Mouse (Mus musculus) hindbrain, embryonic 11.5 days (tissue): Measurements from ENCODE around the gene Ncoa7. TPM values are rescaled to one million over a fixed set of nuclear protein-coding genes. Genes with fewer than 3 reads are reported as not detected.

Experiments used
- ATAC-seq: fragments of 200-750 bp; cut with Nextera tagmentation; 2 replicates; pipeline ENCODE4 v1.8.0; 2017; ENCODE audit warnings: mild to moderate bottlenecking, moderate TSS enrichment, moderate library complexity; ENCODE audit not compliant: low FRiP score
- DNase-seq: peaks from one replicate; pipeline ENCODE4 v3.0.0-alpha.2; 2015; ENCODE audit warnings: low spot score
- H3K27ac ChIP-seq: fragments of 300-500 bp; sonication (generic); 2 replicates; pipeline ENCODE4 v1.5.1; 2014; ENCODE audit warnings: mild to moderate bottlenecking, low read depth, low read length
- H3K27me3 ChIP-seq: fragments of 300-500 bp; sonication (generic); 2 replicates; pipeline ENCODE4 v1.6.1; 2014; ENCODE audit warnings: mild to moderate bottlenecking, low read length, moderate library complexity, mixed read lengths; ENCODE audit not compliant: control insufficient read depth, insufficient read depth
- H3K36me3 ChIP-seq: fragments of 300-500 bp; sonication (generic); 2 replicates; pipeline ENCODE4 v1.6.1; 2014; ENCODE audit warnings: mild to moderate bottlenecking, low read length, moderate library complexity, mixed read lengths; ENCODE audit not compliant: control insufficient read depth, insufficient read depth
- H3K4me1 ChIP-seq: fragments of 300-500 bp; sonication (generic); replicated peaks from 2 replicates; pipeline ENCODE4 v1.6.1; 2014; ENCODE audit warnings: low read length, mixed read lengths; ENCODE audit not compliant: control insufficient read depth, insufficient read depth
- H3K4me2 ChIP-seq: fragments of 300-500 bp; sonication (generic); replicated peaks from 2 replicates; pipeline ENCODE4 v1.6.1; 2014; ENCODE audit warnings: mild to moderate bottlenecking, low read depth, low read length
- H3K4me3 ChIP-seq: fragments of 300-500 bp; sonication (generic); 2 replicates; pipeline ENCODE4 v1.5.1; 2014; ENCODE audit warnings: low read depth, low read length
- H3K9ac ChIP-seq: fragments of 300-500 bp; sonication (generic); 2 replicates; pipeline ENCODE4 v1.6.1; 2014; ENCODE audit warnings: low read depth, low read length
- H3K9me3 ChIP-seq: fragments of 300-500 bp; sonication (generic); 2 replicates; pipeline ENCODE4 v1.6.1; 2016; ENCODE audit warnings: low read length; ENCODE audit not compliant: control insufficient read depth
- WGBS: fragments of 180-500 bp; shearing (Covaris S2); extraction: QIAGEN DNeasy Blood & Tissue Kit; methylation state at CpG from one replicate; pipeline ENCODE4 v1.1.7; 2014; 5-methylcytosine and 5-hydroxymethylcytosine counted together
- polyA plus RNA-seq: library from polyadenylated mRNA; unstranded; fragments of >200 nt; fragmentation: Nextera tagmentation; extraction: Ambion mirVana; gene quantifications from 2 replicates; pipeline ENCODE4 v1.2.1, GENCODE M21; 2014

Ncoa7 gene
- polyA plus RNA-seq, 1 experiment from 2014 or later: 9.3 TPM

DNA sequence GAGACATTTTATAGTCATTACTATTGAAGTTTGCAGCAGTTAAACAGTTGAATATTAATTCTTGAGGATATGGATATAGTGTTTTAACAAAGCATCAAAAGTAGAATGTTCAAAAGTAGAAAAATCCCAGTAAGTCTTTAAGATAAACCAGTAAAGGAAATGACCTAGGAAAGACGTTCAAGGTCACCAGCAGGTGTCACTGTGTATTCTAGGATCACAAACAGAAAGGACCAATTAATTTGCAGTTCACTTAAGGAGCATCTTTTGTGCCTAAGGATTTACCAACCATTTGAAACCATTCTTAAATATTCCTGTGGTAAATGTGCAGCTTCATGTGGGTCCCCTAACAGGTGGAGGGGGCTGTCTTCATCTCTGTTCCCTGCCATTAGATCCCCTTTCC is 35.1 kb upstream of the Ncoa7 start:
- Histone ChIP-seq H3K9me3 (no peaks in the 10 kb centered on the region), H3K4me3 (no peak overlapping the region), H3K9ac (no peak overlapping the region), H3K4me2 (no peak overlapping the region), H3K4me1 (no peaks in the 10 kb centered on the region), H3K27me3 (peaks cover 7% of the 10 kb centered on the region), H3K27ac (no peak overlapping the region), H3K36me3 (no peaks in the 10 kb centered on the region)
- whole genome bisulfite sequencing: 9% methylated on average over 1 of the region's 1 CpGs
- DNase-seq: peak; percentile 35
- ATAC-seq: no peak

DNA sequence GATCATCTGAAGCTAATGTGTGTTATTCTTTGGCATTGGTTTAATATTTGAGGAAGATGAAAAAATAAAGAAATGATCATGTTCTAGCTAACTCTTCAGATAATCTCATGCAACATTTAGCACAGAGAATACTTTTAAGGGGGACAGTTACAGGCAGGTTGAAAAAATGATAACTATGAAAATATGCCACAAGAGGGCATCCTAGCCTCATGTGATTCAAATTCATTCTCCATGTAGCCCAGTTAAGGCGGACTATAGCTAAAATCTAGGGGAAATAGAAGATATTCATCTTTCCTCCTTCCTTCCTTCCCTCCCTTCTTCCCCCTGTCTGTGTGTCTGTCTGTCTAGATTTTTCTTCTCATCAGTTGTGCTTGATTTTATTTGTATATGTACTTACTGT is 21.9 kb upstream of the Ncoa7 start:
- 10% methylated on average over 1 of the region's 1 CpGs for WGBS
- Histone ChIP-seq H3K9me3 (no peaks in the 10 kb centered on the region), H3K36me3 (no peaks in the 10 kb centered on the region), H3K4me1 (no peaks in the 10 kb centered on the region), H3K9ac (no peak overlapping the region), H3K27ac (no peak overlapping the region), H3K4me2 (no peak overlapping the region), H3K27me3 (no peaks in the 10 kb centered on the region), H3K4me3 (no peak overlapping the region)
- ATAC-seq (0 out of 2 replicates have a peak, but pooled peaks have one; percentile 25), DNase-seq (peak; percentile 54)

DNA sequence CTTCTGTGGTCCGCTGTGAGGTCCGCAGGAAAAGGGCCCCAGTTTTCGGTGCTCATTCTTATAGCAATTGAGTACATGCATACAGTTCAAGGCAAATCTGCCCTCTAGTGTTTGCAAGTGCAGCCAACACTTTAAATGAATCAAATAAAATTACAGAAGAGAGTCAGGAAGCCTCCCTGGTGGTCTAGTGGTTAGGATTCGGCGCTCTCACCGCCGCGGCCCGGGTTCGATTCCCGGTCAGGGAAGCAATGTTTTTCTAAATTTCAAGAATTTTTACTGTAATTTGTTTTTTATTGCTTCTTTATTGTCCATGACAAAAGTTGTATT is 7.8 kb upstream of the Ncoa7 start:
- Histone ChIP-seq H3K27me3 (no peaks in the 10 kb centered on the region), H3K4me1 (no peaks in the 10 kb centered on the region), H3K9ac (no peak overlapping the region), H3K36me3 (no peaks in the 10 kb centered on the region), H3K4me2 (peak overlapping the region; percentile 27), H3K27ac (no peak overlapping the region), H3K9me3 (no peaks in the 10 kb centered on the region), H3K4me3 (peak overlapping the region; percentile 24)
- WGBS: 12% methylated on average over 11 of the region's 11 CpGs
- peak; percentile 96 for ATAC-seq
- DNase-seq: peak; percentile 82

DNA sequence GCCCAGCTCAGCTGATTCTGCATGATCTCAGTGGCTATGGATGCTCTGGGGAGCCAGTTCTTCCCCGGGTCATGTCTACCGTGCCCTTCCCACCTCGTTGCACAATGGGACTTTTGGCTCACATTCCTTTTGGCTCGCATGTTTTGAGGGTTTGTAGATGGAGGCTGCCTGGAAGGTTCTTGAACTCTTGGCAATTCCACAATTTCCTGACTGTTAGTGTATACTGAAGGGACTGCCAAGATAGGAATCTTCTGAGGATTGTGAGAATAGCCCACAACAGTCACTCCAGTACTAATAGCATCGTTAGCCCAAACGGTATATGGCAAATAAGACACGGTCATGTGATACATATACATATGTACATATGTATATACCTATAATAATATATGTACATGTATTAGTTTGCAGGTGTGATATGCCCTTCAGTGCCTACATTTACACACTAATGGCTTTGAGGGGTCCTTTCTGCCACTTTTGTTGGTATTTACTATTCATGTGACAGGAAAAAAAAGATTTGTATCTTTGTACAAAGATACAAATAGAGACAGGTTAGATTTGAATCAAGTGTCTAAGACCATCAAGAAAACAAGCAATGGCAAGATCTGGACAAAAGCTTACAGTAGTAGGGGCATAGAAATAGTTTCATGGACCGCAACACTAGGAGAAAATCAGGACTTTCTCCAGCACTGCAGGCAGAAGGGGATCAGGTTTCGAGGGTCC is 7.3 kb upstream of the Ncoa7 start:
- DNase-seq (peak; percentile 11), ATAC-seq (peak; percentile 72)
- Histone ChIP-seq H3K4me1 (no peaks in the 10 kb centered on the region), H3K4me3 (peak overlapping the region; percentile 24), H3K27me3 (no peaks in the 10 kb centered on the region), H3K9ac (no peak overlapping the region), H3K9me3 (no peaks in the 10 kb centered on the region), H3K27ac (no peak overlapping the region), H3K36me3 (no peaks in the 10 kb centered on the region), H3K4me2 (peak overlapping the region; percentile 27)
- WGBS: 47% methylated on average over 9 of the region's 9 CpGs

DNA sequence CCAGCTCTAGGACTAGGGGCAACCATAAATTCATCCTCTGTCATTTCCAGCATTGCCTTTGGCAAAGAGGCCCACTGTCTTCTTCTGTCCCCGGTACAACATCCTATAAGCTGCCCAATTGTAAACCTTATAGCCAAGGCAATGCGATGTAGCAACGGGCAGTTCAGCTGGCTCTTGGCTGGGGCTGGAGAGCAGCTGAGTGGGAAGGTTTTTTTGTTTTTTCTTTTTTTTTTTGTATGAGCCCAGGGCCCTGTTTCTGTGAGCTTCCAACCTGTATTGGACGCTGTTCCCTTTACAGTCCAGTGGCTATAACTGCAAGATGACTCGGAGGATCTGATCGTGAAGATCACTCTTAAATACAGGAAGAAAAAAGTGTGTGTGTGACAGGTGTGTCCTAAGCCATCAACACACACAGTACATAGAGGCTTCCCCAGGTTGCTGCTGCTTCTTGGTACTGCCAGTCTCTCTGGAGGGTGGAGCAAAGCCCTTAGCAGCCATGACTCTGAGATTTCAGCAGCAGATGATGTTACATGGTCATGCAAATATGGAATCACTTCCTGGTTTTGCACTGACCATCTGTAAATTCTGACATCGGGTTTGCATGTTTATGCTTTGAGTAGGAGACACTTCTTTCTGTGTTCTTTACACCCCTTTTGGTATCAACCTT is 594 bp upstream of the Ncoa7 start:
- Histone ChIP-seq H3K4me2 (peak overlapping the region; percentile 58), H3K27ac (peak overlapping the region; percentile 94), H3K4me1 (no peaks in the 10 kb centered on the region), H3K36me3 (no peaks in the 10 kb centered on the region), H3K9me3 (no peaks in the 10 kb centered on the region), H3K9ac (peak overlapping the region; percentile 87), H3K27me3 (no peaks in the 10 kb centered on the region), H3K4me3 (peak overlapping the region; percentile 76)
- WGBS: 37% methylated on average over 7 of the region's 7 CpGs
- peak; percentile 6 for DNase-seq
- ATAC-seq: peak; percentile 28

DNA sequence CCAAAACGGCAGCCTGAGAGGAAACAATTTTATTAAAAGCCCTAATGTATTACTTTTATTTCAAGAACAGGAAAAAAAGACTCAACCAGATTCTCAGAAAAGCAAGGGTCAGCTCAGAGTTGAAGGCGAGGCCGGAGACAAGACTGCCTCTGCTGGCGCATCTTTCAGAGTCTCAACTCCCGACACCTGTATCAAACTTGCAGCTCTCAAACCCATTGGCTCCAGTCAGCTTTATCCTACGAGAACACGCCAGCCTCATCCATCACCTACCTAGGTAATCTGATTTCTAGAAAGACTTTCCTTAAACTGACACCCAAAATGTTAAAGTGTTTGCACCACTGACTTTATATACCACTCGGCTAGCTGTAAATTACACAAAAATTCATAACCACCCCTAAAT is 1.1 kb downstream of the Ncoa7 start:
- WGBS: 10% methylated on average over 8 of the region's 8 CpGs
- Histone ChIP-seq H3K9ac (peak overlapping the region; percentile 87), H3K4me1 (no peaks in the 10 kb centered on the region), H3K4me2 (peak overlapping the region; percentile 58), H3K27me3 (no peaks in the 10 kb centered on the region), H3K36me3 (no peaks in the 10 kb centered on the region), H3K4me3 (peak overlapping the region; percentile 76), H3K27ac (0 out of 2 replicates have a peak overlapping the region, but pooled peaks have one; percentile 94), H3K9me3 (no peaks in the 10 kb centered on the region)
- DNase-seq (peak; percentile 49), ATAC-seq (no peak)

DNA sequence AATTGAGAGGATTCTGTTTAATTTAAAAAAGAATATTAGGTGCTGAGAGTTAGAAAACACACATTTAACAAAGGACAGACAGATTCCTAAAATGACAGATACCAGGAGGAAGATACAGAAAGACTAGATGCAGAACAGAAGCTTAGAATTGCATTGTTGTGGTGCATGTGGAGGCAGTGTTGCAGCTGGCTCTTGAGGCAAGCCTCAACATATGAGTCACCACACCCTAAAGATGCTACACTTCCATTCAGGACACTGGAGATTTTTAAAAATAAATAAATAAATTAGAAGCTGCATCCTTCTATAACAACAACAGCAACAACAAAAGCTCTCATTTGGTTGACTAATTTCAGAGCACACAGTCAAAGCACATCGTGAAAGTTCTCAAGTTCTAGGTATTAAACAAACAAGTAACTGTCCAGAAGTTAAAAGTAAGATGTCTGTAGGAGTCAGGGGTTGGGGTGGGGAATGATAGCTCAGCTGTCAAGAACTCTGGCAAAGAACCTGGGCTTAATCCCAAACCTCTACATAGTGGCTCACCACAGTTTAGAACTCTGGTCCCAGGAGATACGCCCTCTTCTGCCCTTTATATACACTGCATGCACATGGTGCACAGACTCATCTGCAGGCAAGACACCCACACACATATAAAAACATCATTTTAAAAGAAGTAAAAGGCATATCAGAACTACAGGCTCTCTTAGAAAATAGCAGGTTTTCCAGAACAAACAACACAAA is 3.2 kb downstream of the Ncoa7 start:
- no peaks in the 10 kb centered on the region for H3K4me1 ChIP-seq
- no peaks in the 10 kb centered on the region for H3K36me3 ChIP-seq
- H3K4me2 ChIP-seq: no peak overlapping the region
- no peak overlapping the region for H3K9ac ChIP-seq
- no peaks in the 10 kb centered on the region for H3K9me3 ChIP-seq
- no peak overlapping the region for H3K4me3 ChIP-seq
- H3K27me3 ChIP-seq: no peaks in the 10 kb centered on the region
- WGBS: 90% methylated on average over 2 of the region's 2 CpGs
- no peak for DNase-seq
- no peak for ATAC-seq
- H3K27ac ChIP-seq: no peak overlapping the region

DNA sequence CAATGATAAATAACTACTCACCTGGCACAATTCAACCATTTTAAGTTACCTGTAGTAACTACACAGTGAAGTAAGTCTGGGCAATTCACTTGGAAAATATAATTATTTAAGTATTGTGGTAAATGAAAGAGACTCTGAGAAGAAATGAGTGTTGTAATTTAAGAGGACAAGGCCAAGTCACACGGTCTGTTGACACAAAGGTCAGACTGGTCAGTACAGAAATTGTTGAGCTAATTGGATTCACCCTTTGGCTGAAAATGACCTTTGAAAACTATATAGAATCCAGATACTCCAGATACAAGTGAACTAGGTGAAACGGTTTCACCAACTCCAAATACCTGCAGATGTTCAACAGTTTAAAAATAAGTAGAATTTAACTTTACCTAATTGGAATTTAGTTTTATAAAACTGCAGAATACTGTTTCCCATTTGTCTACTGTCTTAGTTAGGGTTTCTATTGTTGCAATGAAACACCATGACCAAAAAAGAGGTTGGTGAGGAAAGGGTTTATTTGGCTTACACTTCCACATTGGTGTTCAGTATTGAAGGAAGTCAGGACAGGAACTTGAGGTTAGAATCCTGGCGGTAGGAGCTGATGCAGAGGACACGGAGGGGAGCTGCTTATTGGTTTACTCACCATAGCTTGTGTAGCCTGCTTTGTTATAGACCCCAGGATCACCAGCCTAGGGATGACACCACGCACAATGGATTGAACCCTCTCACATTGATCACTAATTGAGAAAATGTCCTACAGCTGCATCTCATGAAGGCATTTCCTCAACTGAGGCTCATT is 6.5 kb downstream of the Ncoa7 start:
- no peak overlapping the region for H3K9ac ChIP-seq
- DNase-seq: no peak
- H3K27ac ChIP-seq: no peak overlapping the region
- H3K4me2 ChIP-seq: no peak overlapping the region
- H3K9me3 ChIP-seq: no peaks in the 10 kb centered on the region
- no peaks in the 10 kb centered on the region for H3K27me3 ChIP-seq
- ATAC-seq: no peak
- no peaks in the 10 kb centered on the region for H3K36me3 ChIP-seq
- H3K4me3 ChIP-seq: no peak overlapping the region
- H3K4me1 ChIP-seq: no peaks in the 10 kb centered on the region
- WGBS: 81% methylated on average over 5 of the region's 5 CpGs
